Mouse (Mus musculus): Measurements from ENCODE around the gene Pam.

The Pam gene

GRCm38 (mm10) chr1:98080431-98080830 is 15.0 kb downstream of the Pam start:
- no peak for DNase-seq (ENCODE audit: low spot score in 2 of 2)

- no peak for DNase-seq (ENCODE audit: low spot score in 2 of 2)
Observed at GRCm38 (mm10) chr1:98079640-98080039, 15.8 kb downstream of the Pam start.

- DNase-seq (ENCODE audit: low spot score in 2 of 2): no peak
Observed at GRCm38 (mm10) chr1:98078735-98079134, 16.7 kb downstream of the Pam start.

GRCm38 (mm10) chr1:98073826-98074225 is 21.6 kb downstream of the Pam start:
- no peak for DNase-seq (ENCODE audit: low spot score in 2 of 2)

- DNase-seq (ENCODE audit: low spot score in 2 of 2): no peak
Observed at GRCm38 (mm10) chr1:98073127-98073526, 22.3 kb downstream of the Pam start.

DNA sequence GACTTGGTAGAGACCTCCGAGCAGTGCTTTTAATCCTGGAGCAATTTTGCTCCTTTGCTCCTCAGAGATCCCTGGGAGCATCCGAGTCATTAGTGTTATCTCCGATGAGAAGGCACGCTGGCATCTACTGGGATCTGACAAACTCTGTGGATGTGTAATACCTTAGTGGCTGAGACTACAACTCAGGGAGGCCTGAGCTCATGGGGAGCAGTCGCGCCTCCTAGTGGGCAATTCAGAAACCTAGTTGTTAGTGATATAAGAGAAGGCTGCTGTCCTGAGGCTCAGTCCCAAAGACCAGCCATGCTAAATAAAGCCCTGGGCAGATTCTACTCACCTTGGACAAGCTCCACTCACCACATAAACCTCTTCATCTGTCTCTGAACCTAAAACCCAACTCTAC is 23.4 kb downstream of the Pam start:
- DNase-seq (ENCODE audit: low spot score in 2 of 2): peak in 1 of 2 experiments; percentile 46

GRCm38 (mm10) chr1:98071436-98071835 is 24.0 kb downstream of the Pam start:
- DNase-seq (ENCODE audit: low spot score in 2 of 2): no peak

- no peak for DNase-seq (ENCODE audit: low spot score in 2 of 2)
Observed at GRCm38 (mm10) chr1:98070743-98071325, 24.6 kb downstream of the Pam start.

- no peak for DNase-seq (ENCODE audit: low spot score in 2 of 2)
Observed at GRCm38 (mm10) chr1:98068177-98068576, 27.3 kb downstream of the Pam start.

GRCm38 (mm10) chr1:98062074-98062473 is 33.4 kb downstream of the Pam start:
- no peak for DNase-seq (ENCODE audit: low spot score in 2 of 2)

DNA sequence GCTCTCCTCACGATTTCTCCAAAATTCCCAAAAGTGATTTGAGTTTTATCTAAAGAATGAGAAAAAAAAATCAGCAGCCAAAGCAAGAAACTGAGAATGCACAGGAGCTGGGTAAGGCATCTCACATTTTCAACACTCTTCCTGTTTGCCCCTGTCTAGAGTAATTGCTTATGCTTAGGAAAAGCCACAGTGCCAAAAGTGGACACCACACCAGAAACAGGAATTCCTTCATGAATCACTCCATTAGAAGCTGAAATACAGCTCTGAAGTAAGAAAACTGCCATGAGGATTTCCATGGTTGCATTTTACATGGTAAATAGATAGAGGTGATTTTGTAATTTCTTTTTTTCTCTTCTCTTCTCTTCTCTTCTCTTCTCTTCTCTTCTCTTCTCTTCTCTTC is 36.0 kb downstream of the Pam start:
- DNase-seq (ENCODE audit: low spot score in 2 of 2): no peak

DNA sequence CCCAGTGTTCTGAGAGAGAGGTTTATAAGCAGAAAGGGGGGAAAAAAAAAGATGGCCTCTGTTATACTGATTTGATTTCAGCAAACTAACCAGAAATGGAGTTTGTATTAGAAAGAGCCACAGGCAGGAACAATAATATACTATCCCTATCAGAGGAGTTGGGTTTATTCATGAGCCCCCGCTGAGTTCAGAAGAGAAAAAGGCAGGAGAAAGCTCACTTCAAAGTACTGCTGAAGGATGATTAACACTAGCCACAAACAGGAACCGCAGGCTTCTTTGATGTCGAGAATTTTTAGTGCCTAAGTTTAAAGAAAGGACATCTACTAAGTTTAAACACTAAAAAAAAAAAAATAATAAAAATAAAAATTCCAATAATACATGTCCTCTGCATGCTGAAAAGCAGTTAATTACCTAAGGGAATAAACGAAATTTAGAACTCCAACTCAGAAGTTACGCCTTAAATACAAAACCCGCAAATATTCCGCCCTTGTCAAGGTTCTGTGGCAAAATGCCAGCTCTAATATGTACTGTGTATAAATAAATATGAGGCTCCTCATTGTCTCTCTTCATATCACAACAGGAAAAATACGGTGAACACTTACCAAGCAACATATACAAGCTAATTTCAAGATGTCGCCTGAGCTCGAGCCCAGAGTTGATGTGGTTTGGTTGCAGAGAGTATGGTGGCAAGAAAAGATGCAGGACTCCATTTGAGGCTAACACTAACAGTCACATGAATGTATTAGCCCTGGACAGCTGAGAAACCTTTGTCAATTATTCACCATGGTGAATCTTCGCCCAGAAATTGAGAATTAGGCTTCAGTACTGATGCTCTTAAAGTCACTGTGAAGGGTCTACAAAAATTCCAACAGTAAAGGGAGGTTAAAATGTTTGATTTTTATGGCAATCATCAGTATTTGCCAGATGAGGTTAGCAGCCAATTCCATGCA is 38.2 kb downstream of the Pam start:
- DNase-seq (ENCODE audit: low spot score in 2 of 2): no peak

- DNase-seq (ENCODE audit: low spot score in 2 of 2): no peak
Observed at GRCm38 (mm10) chr1:98056277-98056676, 39.2 kb downstream of the Pam start.

DNA sequence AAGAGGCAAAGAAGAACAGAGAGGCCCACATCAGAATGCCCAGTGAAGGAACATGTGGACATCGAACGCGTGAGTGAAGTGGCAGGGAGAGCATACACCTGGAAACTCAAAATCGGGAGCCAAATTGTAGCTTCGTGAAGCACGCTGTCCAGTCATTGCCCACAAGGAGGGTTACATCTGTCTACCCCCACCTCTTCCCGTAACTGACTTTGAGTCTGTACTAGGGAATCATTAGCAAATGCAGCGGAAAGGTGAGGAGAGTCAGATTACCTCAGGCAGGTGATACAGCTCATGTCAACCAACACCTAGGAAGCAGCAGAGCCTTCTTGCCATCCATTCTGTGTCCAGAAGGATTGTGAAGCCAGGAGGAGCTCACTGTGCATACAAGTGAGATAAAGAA is 39.9 kb downstream of the Pam start:
- DNase-seq (ENCODE audit: low spot score in 2 of 2): no peak

DNA sequence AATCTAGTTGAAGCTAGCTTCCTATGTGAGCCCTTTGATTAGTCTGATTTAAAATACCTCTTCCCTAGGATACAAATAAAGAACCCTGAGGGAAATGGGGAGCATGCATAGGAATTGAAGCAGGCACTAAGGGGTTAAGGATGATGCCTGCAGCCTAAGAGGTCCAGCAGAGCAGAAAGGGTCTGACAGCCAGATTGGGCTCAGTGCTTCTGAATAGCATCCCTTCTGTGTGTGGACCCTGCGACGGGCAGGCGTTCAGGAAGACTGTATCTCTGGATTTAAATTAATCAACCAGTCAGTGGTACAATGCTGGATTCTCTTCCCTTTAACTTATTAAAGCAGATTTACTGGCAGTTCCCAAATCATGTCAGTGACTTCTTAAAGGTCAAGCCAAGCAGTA is 41.5 kb downstream of the Pam start:
- no peak for DNase-seq (ENCODE audit: low spot score in 2 of 2)

DNA sequence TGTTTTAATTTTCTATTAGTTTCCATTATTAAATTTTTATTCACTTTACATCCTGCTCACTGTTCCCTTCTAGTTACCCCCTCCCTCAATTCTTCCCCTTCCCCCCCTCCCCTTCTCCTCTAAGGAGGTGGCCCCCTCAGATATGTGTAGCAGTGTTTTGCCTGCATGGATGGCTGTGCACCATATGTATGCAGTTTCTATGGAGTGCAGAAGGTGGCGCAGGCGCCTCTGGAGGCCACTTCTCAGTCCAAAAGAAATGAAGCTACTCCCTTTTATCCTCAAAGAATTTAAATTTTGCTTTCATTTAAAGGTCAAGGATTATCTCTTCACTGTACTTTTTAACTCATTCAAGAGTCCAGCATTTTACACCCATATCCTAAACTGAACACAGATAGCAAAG is 42.0 kb downstream of the Pam start:
- DNase-seq (ENCODE audit: low spot score in 2 of 2): no peak

DNA sequence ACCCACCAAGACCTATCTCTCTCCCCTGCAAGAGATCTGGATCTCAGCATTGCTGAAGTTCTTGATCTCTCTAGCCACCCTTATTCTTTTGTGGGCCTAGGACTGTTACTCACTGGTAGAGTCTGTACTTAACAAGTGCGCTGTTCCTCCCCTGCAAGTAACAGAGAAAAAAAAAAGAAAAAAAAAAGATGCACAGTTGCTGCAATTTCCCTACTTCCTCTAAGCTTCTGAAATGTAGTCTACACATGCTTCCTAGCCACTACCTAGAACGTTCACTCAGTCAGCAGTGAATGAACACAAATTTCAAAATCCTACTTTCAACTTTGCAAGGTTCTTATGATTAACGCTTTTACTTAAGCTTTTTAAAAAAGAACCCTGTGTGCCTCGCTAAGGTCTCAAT is 42.7 kb downstream of the Pam start:
- DNase-seq (ENCODE audit: low spot score in 2 of 2): no peak

- DNase-seq (ENCODE audit: low spot score in 2 of 2): no peak
Observed at GRCm38 (mm10) chr1:98051039-98051438, 44.4 kb downstream of the Pam start.

- DNase-seq (ENCODE audit: low spot score in 2 of 2): no peak
Observed at GRCm38 (mm10) chr1:98049756-98050155, 45.7 kb downstream of the Pam start.

- DNase-seq (ENCODE audit: low spot score in 2 of 2): no peak
Observed at GRCm38 (mm10) chr1:98048218-98048801, 47.1 kb downstream of the Pam start.

- no peak for DNase-seq (ENCODE audit: low spot score in 2 of 2)
Observed at GRCm38 (mm10) chr1:98047284-98048217, 47.9 kb downstream of the Pam start.

- DNase-seq (ENCODE audit: low spot score in 2 of 2): no peak
Observed at GRCm38 (mm10) chr1:98042425-98042824, 53.0 kb downstream of the Pam start.
